Mouse (Mus musculus) midbrain, postnatal 0 days (tissue): ENCODE data around the gene Rin1. TPM values are rescaled to one million over a fixed set of nuclear protein-coding genes. Genes with fewer than 3 reads are reported as not detected.
"Not testable (repeated sequence)": the region's sequence is repeated elsewhere in the genome, so short reads cannot be mapped to it uniquely, and the experiment has no call there.

Experiments used
- ATAC-seq: fragments of 200-750 bp; cut with Nextera tagmentation; 2 replicates; pipeline ENCODE4 v1.8.0; 2017; ENCODE audit warnings: moderate number of reproducible peaks, mild to moderate bottlenecking, moderate TSS enrichment, moderate library complexity; ENCODE audit not compliant: low FRiP score
- DNase-seq: peaks from one replicate; pipeline ENCODE4 v3.0.0-alpha.2; 2015; ENCODE audit warnings: low spot score
- H3K27ac ChIP-seq: fragments of 300-500 bp; sonication (generic); 2 replicates; pipeline ENCODE4 v1.5.1; 2014; ENCODE audit warnings: low read depth, mild to moderate bottlenecking, low read length, mixed read lengths
- H3K27me3 ChIP-seq: fragments of 300-500 bp; sonication (generic); 2 replicates; pipeline ENCODE4 v1.6.1; 2014; ENCODE audit warnings: low read length, control low read depth, mixed read lengths; ENCODE audit not compliant: insufficient read depth
- H3K36me3 ChIP-seq: fragments of 300-500 bp; sonication (generic); 2 replicates; pipeline ENCODE4 v1.6.1; 2014; ENCODE audit warnings: low read length, control low read depth, mixed read lengths; ENCODE audit not compliant: insufficient read depth
- H3K4me1 ChIP-seq: fragments of 300-500 bp; sonication (generic); 2 replicates; pipeline ENCODE4 v1.6.1; 2014; ENCODE audit warnings: mild to moderate bottlenecking, control low read depth, antibody characterized with exemption, low read length, mixed read lengths; ENCODE audit not compliant: insufficient read depth
- H3K4me2 ChIP-seq: fragments of 300-500 bp; sonication (generic); 2 replicates; pipeline ENCODE4 v1.6.1; 2014; ENCODE audit warnings: low read depth, mild to moderate bottlenecking, low read length, mixed read lengths; ENCODE audit not compliant: poor library complexity, severe bottlenecking
- H3K4me3 ChIP-seq: fragments of 300-500 bp; sonication (generic); 2 replicates; pipeline ENCODE4 v1.5.1; 2014; ENCODE audit warnings: low read depth, mild to moderate bottlenecking, low read length, moderate library complexity
- H3K9ac ChIP-seq: fragments of 300-500 bp; sonication (generic); replicated peaks from 2 replicates; pipeline ENCODE4 v1.6.1; 2014; ENCODE audit warnings: mild to moderate bottlenecking, low read length, moderate library complexity, mixed read lengths; ENCODE audit not compliant: poor library complexity, severe bottlenecking
- H3K9me3 ChIP-seq: fragments of 300-500 bp; sonication (generic); 2 replicates; pipeline ENCODE4 v1.6.1; 2016; ENCODE audit warnings: low read length, control low read depth
- CTCF ChIP-seq: IDR thresholded peaks from 2 replicates; pipeline ENCODE4 v1.5.1; 2016; ENCODE audit warnings: antibody characterized with exemption, mild to moderate bottlenecking
- WGBS: fragments of 180-500 bp; shearing (Covaris S2); extraction: QIAGEN DNeasy Blood & Tissue Kit; methylation state at CpG from one replicate; pipeline ENCODE4 v1.1.7; 2014; 5-methylcytosine and 5-hydroxymethylcytosine counted together
- polyA plus RNA-seq: library from polyadenylated mRNA; unstranded; fragments of >200 nt; fragmentation: Nextera tagmentation; extraction: Ambion mirVana; gene quantifications from 2 replicates; pipeline ENCODE4 v1.2.1, GENCODE M21; 2015
- total RNA-seq: library from RNA; depleted of rRNA; stranded (reverse); fragments of >200 nt; gene quantifications from 2 replicates; pipeline ENCODE4 v1.2.3, GENCODE M21; 2014; rRNA removed

The Rin1 gene
- total RNA-seq (4.0 and 4.3 TPM in 2 replicates), polyA plus RNA-seq (0.76 and 0.96 TPM in 2 replicates)

GRCm38 (mm10) chr19:5050047-5050905 is at the start of gene Rin1:
Rin1 (plus strand) TSS chr19:5050481.
- Histone ChIP-seq H3K4me2 (peak within 1 kb of the TSS; percentile 10; the same call in 1 of the 2 replicates), H3K36me3 (peaks cover 34% of the 10 kb centered on the region), H3K27ac (no peak within 1 kb of the TSS), H3K9me3 (no peaks in the 10 kb centered on the region), H3K4me1 (peaks cover 3% of the 10 kb centered on the region), H3K4me3 (no peak within 1 kb of the TSS), H3K27me3 (peaks cover 23% of the 10 kb centered on the region; the same call in 1 of the 2 replicates), H3K9ac (0 out of 2 replicates have a peak within 1 kb of the TSS, but pooled peaks have one; percentile 33)
- WGBS, result 16% methylated on average over 13 of the region's 14 CpGs
- ATAC-seq (peak; percentile 55), DNase-seq (peak; percentile 66)
- TF ChIP-seq CTCF, result peak; percentile 75

- H3K27me3 ChIP-seq, result no peaks in the 10 kb centered on the region
- H3K9me3 ChIP-seq, result no peaks in the 10 kb centered on the region
- peak; percentile 92 for TF ChIP-seq CTCF
- DNase-seq, result peak; percentile 96
- peak overlapping the region; percentile 89 for H3K27ac ChIP-seq
- H3K4me2 ChIP-seq, result peak overlapping the region; percentile 71
- peaks cover 37% of the 10 kb centered on the region for H3K4me1 ChIP-seq
- WGBS, result under 1% methylated on average over 39 of the region's 39 CpGs
- peak overlapping the region; percentile 35 for H3K4me3 ChIP-seq
- peak; percentile 97 for ATAC-seq
- H3K36me3 ChIP-seq, result no peaks in the 10 kb centered on the region
- peak overlapping the region; percentile 60 for H3K9ac ChIP-seq
Measured at GRCm38 (mm10) chr19:5001666-5002406, 48.4 kb upstream of the Rin1 start.

GRCm38 (mm10) chr19:5003644-5004043 is 46.6 kb upstream of the Rin1 start:
- 62% methylated on average over 2 of the region's 2 CpGs for WGBS
- not testable (repeated sequence) for DNase-seq
- TF ChIP-seq CTCF, result peak; percentile 45

GRCm38 (mm10) chr19:5004925-5005324 is 45.4 kb upstream of the Rin1 start:
- H3K27me3 ChIP-seq, result no peaks in the 10 kb centered on the region
- 63% methylated on average over 4 of the region's 4 CpGs for WGBS
- H3K9me3 ChIP-seq, result no peaks in the 10 kb centered on the region
- no peak for DNase-seq
- no peak overlapping the region for H3K9ac ChIP-seq
- no peak for ATAC-seq
- no peak overlapping the region for H3K4me3 ChIP-seq
- TF ChIP-seq CTCF, result no peak
- no peak overlapping the region for H3K27ac ChIP-seq
- no peak overlapping the region for H3K4me2 ChIP-seq
- no peaks in the 10 kb centered on the region for H3K36me3 ChIP-seq
- H3K4me1 ChIP-seq, result peaks cover 10% of the 10 kb centered on the region

More at GRCm38 (mm10) chr19:5003644-5004043, 46.6 kb upstream of the Rin1 start:
- H3K4me3 ChIP-seq, H3K27me3 ChIP-seq, ATAC-seq, H3K9ac ChIP-seq, H3K9me3 ChIP-seq, H3K36me3 ChIP-seq, H3K27ac ChIP-seq, H3K4me2 ChIP-seq: not testable (repeated sequence)
- H3K4me1 ChIP-seq, result peaks cover 23% of the 10 kb centered on the region

GRCm38 (mm10) chr19:5013138-5013537 is 37.1 kb upstream of the Rin1 start:
- Histone ChIP-seq H3K9me3 (no peaks in the 10 kb centered on the region), H3K9ac (no peak overlapping the region), H3K27ac (no peak overlapping the region), H3K36me3 (no peaks in the 10 kb centered on the region), H3K27me3 (no peaks in the 10 kb centered on the region; the same call in 1 of the 2 replicates), H3K4me3 (no peak overlapping the region), H3K4me2 (no peak overlapping the region), H3K4me1 (no peaks in the 10 kb centered on the region)
- DNase-seq (no peak), ATAC-seq (no peak)
- 71% methylated on average over 8 of the region's 8 CpGs for WGBS
- no peak for TF ChIP-seq CTCF
